Mouse (Mus musculus) liver, embryonic 12.5 days (tissue): ENCODE data around the gene Fndc10. TPM values are rescaled to one million over a fixed set of nuclear protein-coding genes. Genes with fewer than 3 reads are reported as not detected.
"Not testable (repeated sequence)": the region's sequence is repeated elsewhere in the genome, so short reads cannot be mapped to it uniquely, and the experiment has no call there.

Experiments used
- ATAC-seq: fragments of 200-750 bp; cut with Nextera tagmentation; 2 replicates; pipeline ENCODE4 v1.8.0; 2017; ENCODE audit warnings: moderate number of reproducible peaks, mild to moderate bottlenecking, moderate library complexity
- H3K27ac ChIP-seq: fragments of 300-500 bp; sonication (generic); 2 replicates; pipeline ENCODE4 v1.5.1; 2016; ENCODE audit warnings: mild to moderate bottlenecking
- H3K27me3 ChIP-seq: fragments of 300-500 bp; sonication (generic); replicated peaks from 2 replicates; pipeline ENCODE4 v1.6.1; 2016; ENCODE audit warnings: mild to moderate bottlenecking, moderate library complexity
- H3K36me3 ChIP-seq: fragments of 300-500 bp; sonication (generic); 2 replicates; pipeline ENCODE4 v1.6.1; 2016; ENCODE audit warnings: mild to moderate bottlenecking, moderate library complexity
- H3K4me1 ChIP-seq: fragments of 300-500 bp; sonication (generic); 2 replicates; pipeline ENCODE4 v1.6.1; 2016
- H3K4me2 ChIP-seq: fragments of 300-500 bp; sonication (generic); 2 replicates; pipeline ENCODE4 v1.6.1; 2016; ENCODE audit warnings: mild to moderate bottlenecking, moderate library complexity
- H3K4me3 ChIP-seq: fragments of 300-500 bp; sonication (generic); 2 replicates; pipeline ENCODE4 v1.5.1; 2016; ENCODE audit warnings: mild to moderate bottlenecking, moderate library complexity
- H3K9ac ChIP-seq: fragments of 300-500 bp; sonication (generic); 2 replicates; pipeline ENCODE4 v1.6.1; 2016; ENCODE audit warnings: mild to moderate bottlenecking, moderate library complexity
- H3K9me3 ChIP-seq: fragments of 300-500 bp; sonication (generic); replicated peaks from 2 replicates; pipeline ENCODE4 v1.6.1; 2016; ENCODE audit warnings: mild to moderate bottlenecking, moderate library complexity
- WGBS: fragments of 180-500 bp; shearing (Covaris S2); methylation state at CpG from one replicate; pipeline ENCODE4 v1.1.7; 2016; ENCODE audit not compliant: insufficient replicate concordance; 5-methylcytosine and 5-hydroxymethylcytosine counted together
- polyA plus RNA-seq: library from polyadenylated mRNA; unstranded; fragments of >200 nt; fragmentation: Nextera tagmentation; extraction: Ambion mirVana; gene quantifications from 2 replicates; pipeline ENCODE4 v1.2.1, GENCODE M21; 2016

Gene Fndc10
- polyA plus RNA-seq, 1 experiment from 2014 or later, result 1.9 TPM

- Histone ChIP-seq H3K4me1 (peaks cover 25% of the 10 kb centered on the region), H3K9ac (no peak overlapping the region), H3K4me3 (no peak overlapping the region), H3K27ac (no peak overlapping the region), H3K36me3 (no peaks in the 10 kb centered on the region), H3K27me3 (peaks cover 23% of the 10 kb centered on the region), H3K9me3 (no peaks in the 10 kb centered on the region), H3K4me2 (no peak overlapping the region)
- ATAC-seq, result no peak
- 78% methylated on average over 10 of the region's 10 CpGs for WGBS
Observed at GRCm38 (mm10) chr4:155658961-155659360, 35.2 kb upstream of the Fndc10 start.

GRCm38 (mm10) chr4:155660641-155661040 is 33.5 kb upstream of the Fndc10 start:
- 82% methylated on average over 12 of the region's 12 CpGs for WGBS
- Histone ChIP-seq H3K36me3 (no peaks in the 10 kb centered on the region), H3K4me1 (peaks cover 8% of the 10 kb centered on the region), H3K27ac (no peak overlapping the region), H3K9ac (no peak overlapping the region), H3K4me2 (no peak overlapping the region), H3K27me3 (peaks cover 7% of the 10 kb centered on the region), H3K4me3 (no peak overlapping the region), H3K9me3 (no peaks in the 10 kb centered on the region)
- ATAC-seq, result peak; percentile 22; the same call in 1 of the 2 replicates

- Histone ChIP-seq H3K9ac (no peak overlapping the region), H3K4me1 (peaks cover 24% of the 10 kb centered on the region), H3K4me2 (no peak overlapping the region), H3K27ac (no peak overlapping the region), H3K4me3 (no peak overlapping the region), H3K9me3 (no peaks in the 10 kb centered on the region), H3K27me3 (no peaks in the 10 kb centered on the region), H3K36me3 (no peaks in the 10 kb centered on the region)
- ATAC-seq, result no peak
Observed at GRCm38 (mm10) chr4:155666903-155667302, 27.2 kb upstream of the Fndc10 start.

- under 1% methylated on average over 73 of the region's 73 CpGs for WGBS
- Histone ChIP-seq H3K9me3 (no peaks in the 10 kb centered on the region), H3K27ac (peak within 1 kb of the TSS; percentile 56)
Observed at GRCm38 (mm10) chr4:155668689-155669597, 25.2 kb upstream of the Fndc10 start, which contains the start of gene Mib2. TSS of gene Mib2 (minus strand) at chr4:155669198.

GRCm38 (mm10) chr4:155669598-155670075 is 24.5 kb upstream of the Fndc10 start:
- Histone ChIP-seq H3K27me3 (peaks cover 5% of the 10 kb centered on the region; the same call in 1 of the 2 replicates), H3K27ac (no peak overlapping the region), H3K9ac (peak overlapping the region; percentile 81; the same call in 1 of the 2 replicates), H3K4me3 (peak overlapping the region; percentile 87), H3K36me3 (no peaks in the 10 kb centered on the region), H3K4me2 (peak overlapping the region; percentile 90), H3K9me3 (no peaks in the 10 kb centered on the region), H3K4me1 (peaks cover 17% of the 10 kb centered on the region)
- ATAC-seq, result no peak
- 1% methylated on average over 8 of the region's 8 CpGs for WGBS

More at GRCm38 (mm10) chr4:155668689-155669597, 25.2 kb upstream of the Fndc10 start, which contains the start of gene Mib2:
- Histone ChIP-seq H3K36me3 (no peaks in the 10 kb centered on the region), H3K4me2 (peak within 1 kb of the TSS; percentile 90), H3K4me1 (peaks cover 17% of the 10 kb centered on the region), H3K9ac (peak within 1 kb of the TSS; percentile 81), H3K4me3 (peak within 1 kb of the TSS; percentile 87), H3K27me3 (peaks cover 2% of the 10 kb centered on the region; the same call in 1 of the 2 replicates)
- ATAC-seq, result peak; percentile 99

DNA sequence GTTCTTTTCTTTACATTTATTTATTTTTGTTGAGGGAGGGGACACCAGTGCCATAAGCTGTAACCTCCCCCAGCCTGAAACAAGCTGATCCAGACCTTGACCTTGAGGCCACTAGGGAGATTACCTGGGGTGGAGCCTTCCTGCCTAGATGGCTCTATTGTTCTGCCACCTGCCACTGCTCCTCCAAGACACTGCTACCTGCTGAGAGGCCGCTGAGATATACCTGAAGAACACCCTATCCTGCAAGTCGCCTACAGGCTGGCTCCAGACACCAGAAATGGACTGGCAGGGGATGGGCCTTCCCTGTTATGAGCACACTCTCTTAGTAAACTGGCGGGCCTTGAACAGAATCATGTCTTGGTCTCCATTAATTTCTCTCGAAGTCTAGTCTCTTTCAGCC is 23.9 kb upstream of the Fndc10 start:
- H3K9me3 ChIP-seq, H3K27me3 ChIP-seq, H3K36me3 ChIP-seq, H3K27ac ChIP-seq, ATAC-seq, H3K9ac ChIP-seq: not testable (repeated sequence)
- Histone ChIP-seq H3K4me3 (peak overlapping the region; percentile 87; the same call in 1 of the 2 replicates), H3K4me1 (peaks cover 17% of the 10 kb centered on the region), H3K4me2 (peak overlapping the region; percentile 90)
- WGBS, result 67% methylated on average over 4 of the region's 4 CpGs

GRCm38 (mm10) chr4:155672082-155672481 is 22.1 kb upstream of the Fndc10 start:
- Histone ChIP-seq H3K9ac (no peak overlapping the region), H3K4me1 (peaks cover 17% of the 10 kb centered on the region), H3K4me3 (no peak overlapping the region), H3K27me3 (peaks cover 5% of the 10 kb centered on the region; the same call in 1 of the 2 replicates), H3K9me3 (no peaks in the 10 kb centered on the region), H3K4me2 (no peak overlapping the region), H3K27ac (no peak overlapping the region), H3K36me3 (no peaks in the 10 kb centered on the region)
- 44% methylated on average over 2 of the region's 2 CpGs for WGBS
- no peak for ATAC-seq

DNA sequence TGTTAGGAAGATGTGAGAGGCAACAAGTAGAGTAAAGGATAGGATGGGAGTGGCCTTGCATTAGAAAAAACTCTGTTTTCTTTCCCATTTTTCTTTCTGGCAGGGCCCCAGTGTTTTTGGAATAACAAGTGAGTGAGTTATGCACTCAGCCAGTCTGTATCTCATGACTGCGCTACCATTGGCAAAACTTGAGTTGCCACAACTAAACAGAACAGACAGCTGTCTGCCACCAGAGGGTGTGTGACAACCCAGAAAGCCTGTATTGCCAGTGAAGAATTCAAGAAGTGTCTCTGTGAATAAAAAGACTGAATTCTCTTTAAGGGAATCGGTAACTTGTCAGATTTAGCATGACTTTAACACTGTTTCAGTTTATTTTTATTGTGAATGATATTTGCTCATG is 18.2 kb upstream of the Fndc10 start:
- Histone ChIP-seq H3K4me3 (no peak overlapping the region), H3K27me3 (peaks cover 5% of the 10 kb centered on the region; the same call in 1 of the 2 replicates), H3K9ac (no peak overlapping the region), H3K4me1 (no peaks in the 10 kb centered on the region), H3K27ac (no peak overlapping the region), H3K9me3 (no peaks in the 10 kb centered on the region), H3K36me3 (no peaks in the 10 kb centered on the region), H3K4me2 (no peak overlapping the region)
- WGBS, result 61% methylated on average over 2 of the region's 2 CpGs
- ATAC-seq, result no peak

DNA sequence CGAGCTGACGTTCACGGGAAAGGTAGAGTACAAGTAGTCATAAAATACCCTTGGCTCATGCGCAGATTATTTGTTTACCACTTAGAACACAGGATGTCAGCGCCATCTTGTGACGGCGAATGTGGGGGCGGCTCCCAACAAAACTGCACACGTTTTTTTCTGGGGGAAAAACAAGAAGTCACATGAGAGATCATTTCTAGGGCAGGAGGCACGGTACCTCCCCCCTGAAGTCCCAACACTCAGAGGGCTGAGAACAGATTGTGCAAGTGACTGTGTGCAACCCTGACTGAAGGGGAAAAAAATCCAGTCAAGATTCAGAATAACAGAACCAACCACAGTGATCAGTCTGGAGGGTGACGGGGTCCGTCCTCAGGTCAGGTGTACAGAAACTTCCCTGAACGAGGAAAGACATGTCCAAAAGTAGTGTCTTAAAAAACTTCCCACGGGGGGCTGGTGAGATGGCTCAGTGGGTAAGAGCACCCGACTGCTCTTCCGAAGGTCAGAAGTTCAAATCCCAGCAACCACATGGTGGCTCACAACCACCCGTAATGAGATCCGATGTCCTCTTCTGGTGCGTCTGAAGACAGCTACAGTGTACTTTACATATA is 10.4 kb upstream of the Fndc10 start:
- ATAC-seq, result not testable (repeated sequence)

DNA sequence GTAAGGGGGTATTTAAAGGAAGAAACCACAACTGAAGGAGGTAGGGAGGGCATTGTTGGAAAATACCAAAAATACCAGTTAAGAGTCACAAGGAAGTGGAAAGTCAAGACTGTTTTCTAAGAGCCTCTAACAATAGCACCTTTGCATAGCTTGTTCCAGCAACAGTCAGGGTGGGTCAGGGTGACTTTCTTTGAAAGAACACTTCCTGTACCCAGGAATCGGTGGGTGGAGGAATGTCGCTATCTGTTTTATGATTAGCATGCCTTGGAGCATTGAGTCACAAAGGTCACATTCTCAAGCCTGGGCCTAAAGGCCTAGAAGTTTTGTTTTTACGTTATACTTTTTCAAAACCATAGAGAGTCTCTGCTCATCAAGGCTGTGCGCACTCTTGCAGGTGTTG is 6.4 kb upstream of the Fndc10 start:
- not testable (repeated sequence) for H3K36me3 ChIP-seq, H3K4me2 ChIP-seq, H3K9me3 ChIP-seq, H3K9ac ChIP-seq, H3K27ac ChIP-seq, H3K4me1 ChIP-seq, ATAC-seq, H3K4me3 ChIP-seq
- H3K27me3 ChIP-seq, result peaks cover 36% of the 10 kb centered on the region
- WGBS, result 76% methylated on average over 4 of the region's 4 CpGs

More for the DNA sequence above, 10.4 kb upstream of the Fndc10 start:
- H3K9me3 ChIP-seq, H3K36me3 ChIP-seq, H3K4me3 ChIP-seq, H3K4me1 ChIP-seq, H3K9ac ChIP-seq, H3K27ac ChIP-seq, H3K4me2 ChIP-seq: not testable (repeated sequence)
- 82% methylated on average over 16 of the region's 19 CpGs for WGBS
- H3K27me3 ChIP-seq, result peaks cover 12% of the 10 kb centered on the region

DNA sequence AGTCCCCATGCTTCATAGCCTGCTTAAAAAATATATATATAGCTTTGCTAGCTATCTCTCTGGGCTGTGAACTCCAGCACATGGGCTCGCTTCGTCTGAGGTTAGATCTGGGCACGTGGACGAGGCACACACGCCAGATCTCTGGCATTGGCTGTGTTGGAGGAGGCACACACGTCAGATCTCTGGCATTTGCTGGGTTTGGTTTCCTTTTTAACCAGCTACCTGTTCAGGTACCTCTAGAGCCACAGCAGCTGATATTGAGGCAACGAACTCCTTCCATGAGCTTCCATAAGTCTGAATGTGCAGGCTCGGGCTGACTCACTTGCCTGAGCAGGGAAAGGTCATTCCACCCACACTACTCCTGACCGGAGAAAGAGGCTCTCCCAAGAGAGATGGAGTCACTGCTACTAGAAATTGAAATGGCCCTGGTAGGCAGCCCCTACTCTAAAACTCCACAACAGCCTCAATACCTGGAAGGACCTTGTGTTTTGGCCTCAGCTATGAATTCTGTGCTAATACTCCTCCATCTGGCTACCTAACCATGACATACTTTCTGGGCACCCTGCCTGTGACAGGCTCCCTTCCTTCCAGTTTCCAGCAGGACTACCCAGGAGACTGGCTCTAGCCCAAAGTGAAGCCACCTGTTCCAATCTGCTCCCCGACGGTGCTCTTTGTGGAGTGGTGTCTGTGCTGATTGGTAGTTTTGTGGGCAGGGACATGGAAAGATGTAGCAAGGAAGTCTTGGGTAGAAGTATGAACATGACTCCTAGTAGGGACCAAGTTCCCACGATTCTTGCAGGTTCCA is 3.4 kb upstream of the Fndc10 start:
- H3K36me3 ChIP-seq, result no peaks in the 10 kb centered on the region

More for the DNA sequence above, 3.4 kb upstream of the Fndc10 start:
- H3K9ac ChIP-seq, result no peak overlapping the region
- no peak overlapping the region for H3K4me3 ChIP-seq
- H3K9me3 ChIP-seq, result no peaks in the 10 kb centered on the region
- H3K27ac ChIP-seq, result no peak overlapping the region
- no peak overlapping the region for H3K4me2 ChIP-seq
- 66% methylated on average over 12 of the region's 12 CpGs for WGBS
- peaks cover 61% of the 10 kb centered on the region for H3K27me3 ChIP-seq
- no peak for ATAC-seq
- H3K4me1 ChIP-seq, result peaks cover 9% of the 10 kb centered on the region
